8 mouse cellular contexts compared by ENCODE assay signal in the genomic region with DNA sequence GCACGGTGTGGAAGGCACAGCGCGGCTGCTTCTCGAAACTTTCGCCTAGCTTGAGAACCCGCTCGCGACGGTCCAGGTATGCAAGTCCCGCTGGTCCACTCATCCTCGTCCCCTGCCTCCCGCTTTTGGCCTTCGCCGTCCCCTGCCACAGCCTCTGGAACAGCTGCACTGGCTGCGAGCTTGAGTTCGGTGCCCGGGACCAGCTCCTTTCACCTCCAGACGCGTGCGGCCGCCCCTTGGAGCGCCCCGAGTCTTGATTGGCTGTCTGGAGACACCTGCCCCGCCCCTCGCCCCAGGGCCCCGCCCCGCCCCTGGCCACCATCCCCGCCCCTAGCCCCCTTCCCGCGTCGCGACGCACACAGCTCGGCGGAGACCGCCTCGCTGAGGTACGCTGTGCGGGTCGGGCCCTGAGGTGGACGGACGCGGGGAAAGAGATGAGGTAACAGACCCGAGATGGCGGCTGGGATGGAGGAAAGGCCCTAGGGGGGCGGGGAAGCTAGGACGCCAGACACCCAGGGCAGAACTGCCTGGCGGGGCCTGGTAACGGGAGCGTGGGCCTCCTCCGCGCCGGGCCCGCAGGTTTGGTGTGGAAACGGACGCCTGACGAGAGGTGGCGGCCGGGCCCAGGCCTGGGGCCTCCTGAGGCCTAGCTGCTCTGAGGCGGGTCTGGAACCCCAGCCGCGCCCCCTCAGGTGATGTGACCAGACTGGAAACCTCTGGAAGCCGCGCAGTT. TPM values are rescaled to one million over a fixed set of nuclear protein-coding genes. Genes with fewer than 3 reads are reported as not detected.
A peak's percentile ranks its signal among the peaks of the same experiment; 100 is the strongest.
DNase-seq lines count a peak whose midpoint lies in the region; ATAC-seq lines count a peak whose summit lies in the region.

Gene Iqcb1 (plus strand): TSS at position 332 of the 733 bp plus-strand sequence.

- H3K4me1 ChIP-seq in intestine, embryonic 15.5 days (replicated peaks): 0 out of 2 replicates have a peak, but pooled peaks cover 3% of the 10 kb centered on the region

- intact Hi-C loops in left cerebral cortex, postnatal 14 days (cut with DNase I): no loop called here

- no peaks in the 10 kb centered on the region for H3K9me3 ChIP-seq in intestine, embryonic 15.5 days

- no peaks in the 10 kb centered on the region for H3K36me3 ChIP-seq in intestine, embryonic 15.5 days

- H3K27me3 ChIP-seq in intestine, embryonic 15.5 days (replicated peaks): no peaks in the 10 kb centered on the region

- H3K4me2 ChIP-seq in intestine, embryonic 15.5 days (replicated peaks): peak within 1 kb of the TSS; percentile 89

- ATAC-seq in intestine, embryonic 15.5 days: peak; percentile 100
- ATAC-seq in megakaryocyte-erythroid progenitor cell, adult 5-6 weeks (replicated peaks; ENCODE audit: low FRiP score, low TSS enrichment, poor library complexity, severe bottlenecking): peak; percentile 99

- WGBS in intestine, embryonic 15.5 days: under 1% methylated on average over 64 of the region's 64 CpGs

- H3K9ac ChIP-seq in intestine, embryonic 15.5 days: peak within 1 kb of the TSS; percentile 82

- H3K4me3 ChIP-seq in intestine, embryonic 15.5 days (replicated peaks): peak within 1 kb of the TSS; percentile 74

- H3K27ac ChIP-seq in intestine, embryonic 15.5 days: peak within 1 kb of the TSS; percentile 49; the same call in 1 of the 2 replicates

- DNase-seq in adrenal gland, adult 2 months: peak; percentile 93
- DNase-seq in embryo, embryonic 11 days: peak; percentile 93
- peak; percentile 82 for DNase-seq in gastrocnemius, postnatal 25 days
- DNase-seq in left cerebral cortex, postnatal 14 days (ENCODE audit: low spot score in 2 of 2): peak; percentile 58 to 80
- peak; percentile 86 for DNase-seq in right cerebral cortex, postnatal 25 days
- peak; percentile 75 to 80 for DNase-seq in urinary bladder, postnatal 36 days (ENCODE audit: low spot score in 2 of 2)

RNA-seq across cellular contexts. Expression of gene Iqcb1, which starts in this region (rescaled TPM):
- total RNA-seq in adrenal gland, adult 2 months (2021): 10 to 100 TPM; 13.8 to 18.2 TPM
- polyA plus RNA-seq in adrenal gland, adult 2 months (2012; rRNA removed): 0.26 and 1.1 TPM in 2 replicates
- total RNA-seq in gastrocnemius, postnatal 25 days (2021): 1 to 10 TPM; 4.7 TPM
- polyA plus RNA-seq in intestine, embryonic 15.5 days (2015; fragmentation: Nextera tagmentation; extraction: Ambion mirVana): 25.1 and 27.2 TPM in 2 replicates
- 10 to 100 TPM; 25.5 to 32.0 TPM for total RNA-seq in left cerebral cortex, postnatal 14 days (2021)
- 4.6 and 19.2 TPM in 2 replicates for total RNA-seq in megakaryocyte-erythroid progenitor cell, adult 5-6 weeks (2014; fragmentation: Nextera tagmentation)
- 14.6 and 25.7 TPM in 2 replicates for total RNA-seq in megakaryocyte-erythroid progenitor cell, adult 5-6 weeks (2017)

Comparison
In these comparisons a context has a peak if more than half of its experiments do, and no peak if none do; other contexts are left out.
1. Peak in every context shown above with its lines: DNase-seq, ATAC-seq, H3K4me3 ChIP-seq and H3K27ac ChIP-seq.
2. RNA of gene Iqcb1 (polyA plus RNA-seq): 25.1 to 27.2 TPM in intestine, embryonic 15.5 days; 0.26 to 1.1 TPM in adrenal gland, adult 2 months; every median in the first group is over 10 times any median in the second.